Mouse (Mus musculus) heart, embryonic 15.5 days (tissue): ENCODE results near the gene Mars2. TPM values are rescaled to one million over a fixed set of nuclear protein-coding genes. Genes with fewer than 3 reads are reported as not detected.
A peak's percentile ranks its signal among the peaks of the same experiment; 100 is the strongest.

Experiments
- ATAC-seq: fragments of 200-750 bp; cut with Nextera tagmentation; replicated peaks from 2 replicates; pipeline ENCODE4 v1.8.0; 2017; ENCODE audit warnings: low read depth, moderate TSS enrichment; ENCODE audit not compliant: insufficient number of reproducible peaks, insufficient read depth, low FRiP score
- H3K27ac ChIP-seq: fragments of 300-500 bp; sonication (generic); 2 replicates; pipeline ENCODE4 v1.5.1; 2015; ENCODE audit warnings: mild to moderate bottlenecking, inconsistent platforms
- H3K27me3 ChIP-seq: fragments of 300-500 bp; sonication (generic); 2 replicates; pipeline ENCODE4 v1.6.1; 2015; ENCODE audit warnings: inconsistent platforms
- H3K36me3 ChIP-seq: fragments of 300-500 bp; sonication (generic); 2 replicates; pipeline ENCODE4 v1.6.1; 2015; ENCODE audit warnings: mild to moderate bottlenecking, inconsistent platforms
- H3K4me1 ChIP-seq: fragments of 300-500 bp; sonication (generic); replicated peaks from 2 replicates; pipeline ENCODE4 v1.6.1; 2015; ENCODE audit warnings: inconsistent platforms
- H3K4me2 ChIP-seq: fragments of 300-500 bp; sonication (generic); 2 replicates; pipeline ENCODE4 v1.6.1; 2015; ENCODE audit warnings: inconsistent platforms, mild to moderate bottlenecking, moderate library complexity
- H3K4me3 ChIP-seq: fragments of 300-500 bp; sonication (generic); 2 replicates; pipeline ENCODE4 v1.5.1; 2015; ENCODE audit warnings: mild to moderate bottlenecking, inconsistent platforms
- H3K9ac ChIP-seq: fragments of 300-500 bp; sonication (generic); 2 replicates; pipeline ENCODE4 v1.6.1; 2015; ENCODE audit warnings: mild to moderate bottlenecking, inconsistent platforms
- H3K9me3 ChIP-seq: fragments of 300-500 bp; sonication (generic); replicated peaks from 2 replicates; pipeline ENCODE4 v1.6.1; 2016; ENCODE audit warnings: inconsistent platforms
- WGBS: fragments of 180-500 bp; shearing (Covaris S2); methylation state at CpG from one replicate; pipeline ENCODE4 v1.1.7; 2015; ENCODE audit warnings: mixed read lengths; 5-methylcytosine and 5-hydroxymethylcytosine counted together
- polyA plus RNA-seq: library from polyadenylated mRNA; unstranded; fragments of >200 nt; fragmentation: Nextera tagmentation; extraction: Ambion mirVana; gene quantifications from 2 replicates; pipeline ENCODE4 v1.2.1, GENCODE M21; 2015

Gene Mars2
- polyA plus RNA-seq, 1 experiment from 2014 or later = 3.3 TPM

DNA sequence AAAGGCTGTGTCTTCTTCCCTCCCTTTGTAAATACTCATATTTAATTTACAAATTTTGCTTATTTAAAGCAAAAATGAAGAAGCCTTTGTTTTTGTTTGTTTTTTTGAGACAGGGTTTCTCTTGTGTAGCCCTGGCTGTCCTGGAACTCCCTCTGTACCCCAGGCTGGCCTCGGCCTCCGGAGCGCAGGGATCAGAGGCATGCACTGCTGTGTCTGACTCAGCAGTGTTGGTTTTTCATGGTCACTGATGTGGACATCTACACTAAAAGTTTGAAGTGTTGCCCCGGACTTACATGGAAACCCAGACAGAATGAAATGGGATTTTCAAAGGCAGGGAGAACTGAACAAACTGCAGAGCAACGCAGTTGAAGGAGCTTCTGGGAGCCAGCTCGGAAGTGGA lies 29.4 kb upstream of the Mars2 start:
- Histone ChIP-seq H3K27ac (no peak overlapping the region), H3K9me3 (no peaks in the 10 kb centered on the region), H3K36me3 (no peaks in the 10 kb centered on the region), H3K4me1 (peaks cover 27% of the 10 kb centered on the region), H3K9ac (no peak overlapping the region), H3K4me3 (no peak overlapping the region), H3K27me3 (no peaks in the 10 kb centered on the region), H3K4me2 (no peak overlapping the region)
- ATAC-seq = no peak
- WGBS = 92% methylated on average over 6 of the region's 6 CpGs

- Histone ChIP-seq H3K4me1 (peaks cover 27% of the 10 kb centered on the region), H3K9ac (no peak overlapping the region), H3K36me3 (no peaks in the 10 kb centered on the region), H3K27ac (peak overlapping the region; percentile 83), H3K4me3 (no peak overlapping the region), H3K9me3 (no peaks in the 10 kb centered on the region), H3K27me3 (no peaks in the 10 kb centered on the region), H3K4me2 (0 out of 2 replicates have a peak overlapping the region, but pooled peaks have one; percentile 3)
- 41% methylated on average over 5 of the region's 5 CpGs for WGBS
- ATAC-seq = 0 out of 2 replicates have a peak, but pooled peaks have one; percentile 48
Measured at GRCm38 (mm10) chr1:55208500-55209140, 28.4 kb upstream of the Mars2 start.

- H3K27me3 ChIP-seq = no peaks in the 10 kb centered on the region
- peak overlapping the region; percentile 45 for H3K4me2 ChIP-seq
- H3K9ac ChIP-seq = no peak overlapping the region
- H3K9me3 ChIP-seq = no peaks in the 10 kb centered on the region
- WGBS = 46% methylated on average over 12 of the region's 12 CpGs
- H3K4me1 ChIP-seq = peaks cover 27% of the 10 kb centered on the region
- peak overlapping the region; percentile 15; the same call in 1 of the 2 replicates for H3K27ac ChIP-seq
- H3K4me3 ChIP-seq = no peak overlapping the region
- no peak for ATAC-seq
- no peaks in the 10 kb centered on the region for H3K36me3 ChIP-seq
Measured at GRCm38 (mm10) chr1:55210202-55210965, 26.6 kb upstream of the Mars2 start.

DNA sequence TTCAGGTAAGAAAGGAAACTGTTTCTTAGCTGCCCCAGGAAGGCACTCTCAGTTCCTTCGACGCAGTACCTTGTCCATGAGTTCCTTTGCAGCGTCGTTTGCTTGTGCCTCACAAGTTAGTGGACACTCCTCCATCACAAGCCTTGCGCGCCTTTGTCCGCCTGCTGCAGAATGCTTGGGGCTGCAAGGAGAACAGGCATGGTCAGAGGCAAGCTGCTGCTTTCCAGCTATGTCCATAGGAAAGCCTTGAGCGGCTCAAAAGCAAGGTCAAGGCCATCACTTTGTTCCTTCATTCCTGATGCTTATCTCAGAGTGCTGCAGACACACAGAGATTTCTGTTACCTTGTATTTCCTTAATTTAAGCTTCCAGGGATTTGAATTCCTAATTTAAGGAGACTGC lies 25.9 kb upstream of the Mars2 start:
- ATAC-seq = no peak
- peaks cover 29% of the 10 kb centered on the region for H3K4me1 ChIP-seq
- H3K9me3 ChIP-seq = no peaks in the 10 kb centered on the region
- H3K4me3 ChIP-seq = no peak overlapping the region
- no peak overlapping the region for H3K9ac ChIP-seq
- no peak overlapping the region for H3K4me2 ChIP-seq
- no peaks in the 10 kb centered on the region for H3K27me3 ChIP-seq
- H3K36me3 ChIP-seq = no peaks in the 10 kb centered on the region
- H3K27ac ChIP-seq = no peak overlapping the region
- WGBS = 83% methylated on average over 8 of the region's 8 CpGs

- no peak overlapping the region for H3K27ac ChIP-seq
- no peaks in the 10 kb centered on the region for H3K27me3 ChIP-seq
- WGBS = 81% methylated on average over 4 of the region's 4 CpGs
- no peak overlapping the region for H3K4me3 ChIP-seq
- peaks cover 34% of the 10 kb centered on the region for H3K4me1 ChIP-seq
- no peaks in the 10 kb centered on the region for H3K36me3 ChIP-seq
- H3K4me2 ChIP-seq = no peak overlapping the region
- no peak for ATAC-seq
- no peaks in the 10 kb centered on the region for H3K9me3 ChIP-seq
- H3K9ac ChIP-seq = no peak overlapping the region
Measured at GRCm38 (mm10) chr1:55212771-55213170, 24.2 kb upstream of the Mars2 start.

DNA sequence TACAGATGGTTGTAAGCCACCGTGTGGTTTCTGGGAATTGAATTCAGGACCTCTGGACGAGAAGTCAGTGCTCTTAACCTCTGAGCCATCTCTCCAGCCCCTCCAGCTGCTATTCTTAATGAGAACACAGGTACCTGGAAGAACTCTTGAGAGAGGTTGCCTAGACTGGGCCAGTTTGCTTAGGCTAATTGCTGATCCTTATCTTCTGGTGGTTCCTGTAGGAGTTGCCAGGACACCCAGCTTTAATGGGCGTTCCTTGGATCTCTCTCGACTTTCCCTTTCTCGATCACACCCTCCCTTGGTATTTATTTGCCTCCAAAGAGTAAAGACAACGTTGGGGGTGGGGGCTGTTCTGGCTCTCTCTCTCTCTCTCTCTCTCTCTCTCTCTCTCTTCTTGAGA lies 23.5 kb upstream of the Mars2 start:
- Histone ChIP-seq H3K27ac (no peak overlapping the region), H3K9me3 (no peaks in the 10 kb centered on the region), H3K4me2 (no peak overlapping the region), H3K27me3 (no peaks in the 10 kb centered on the region), H3K9ac (no peak overlapping the region), H3K4me1 (peaks cover 29% of the 10 kb centered on the region), H3K36me3 (no peaks in the 10 kb centered on the region), H3K4me3 (no peak overlapping the region)
- 56% methylated on average over 6 of the region's 6 CpGs for WGBS
- no peak for ATAC-seq

- Histone ChIP-seq H3K4me2 (no peak overlapping the region), H3K9me3 (no peaks in the 10 kb centered on the region), H3K36me3 (no peaks in the 10 kb centered on the region), H3K27me3 (no peaks in the 10 kb centered on the region), H3K4me1 (peaks cover 24% of the 10 kb centered on the region), H3K4me3 (no peak overlapping the region), H3K9ac (no peak overlapping the region), H3K27ac (no peak overlapping the region)
- no peak for ATAC-seq
- 84% methylated on average over 6 of the region's 6 CpGs for WGBS
Measured at GRCm38 (mm10) chr1:55213936-55214335, 23.0 kb upstream of the Mars2 start.

DNA sequence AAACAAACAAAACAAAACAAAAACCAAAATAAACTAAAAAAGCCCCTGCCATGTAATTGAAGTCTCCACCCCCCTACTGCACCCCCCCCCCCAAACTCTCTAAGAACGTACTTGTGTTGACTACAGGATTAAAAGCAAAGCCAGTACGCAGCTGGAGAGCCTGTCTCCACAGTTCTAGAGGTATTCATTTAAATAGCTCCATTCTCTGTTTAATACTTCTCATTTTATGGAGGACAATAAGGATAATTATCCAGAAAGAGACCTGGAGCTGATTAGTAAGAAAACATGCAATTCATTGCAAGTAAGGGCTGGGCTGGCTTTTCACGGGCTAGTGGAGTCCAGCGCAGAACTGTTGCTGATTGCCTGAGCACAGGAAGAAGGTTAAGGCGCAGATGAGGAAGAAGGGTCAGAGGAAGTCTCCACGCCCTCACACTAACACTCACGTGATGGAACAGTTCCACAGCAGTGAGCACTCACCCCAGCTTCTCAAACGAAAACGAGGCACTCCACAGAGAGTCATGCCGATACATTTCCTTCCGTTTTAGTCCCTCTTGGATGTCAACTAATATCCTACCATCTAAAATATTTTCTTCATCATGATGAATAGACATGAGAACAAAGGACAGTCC lies 21.7 kb upstream of the Mars2 start:
- H3K9ac ChIP-seq = no peak overlapping the region
- no peak for ATAC-seq
- no peak overlapping the region; the same call in 1 of the 2 replicates for H3K27ac ChIP-seq
- H3K4me1 ChIP-seq = peaks cover 17% of the 10 kb centered on the region
- H3K36me3 ChIP-seq = no peaks in the 10 kb centered on the region
- 70% methylated on average over 11 of the region's 11 CpGs for WGBS
- H3K27me3 ChIP-seq = no peaks in the 10 kb centered on the region
- H3K4me3 ChIP-seq = no peak overlapping the region
- H3K9me3 ChIP-seq = no peaks in the 10 kb centered on the region
- no peak overlapping the region for H3K4me2 ChIP-seq

- peaks cover 28% of the 10 kb centered on the region for H3K4me1 ChIP-seq
- ATAC-seq = no peak
- no peak overlapping the region for H3K9ac ChIP-seq
- H3K36me3 ChIP-seq = no peaks in the 10 kb centered on the region
- H3K4me2 ChIP-seq = no peak overlapping the region
- H3K4me3 ChIP-seq = no peak overlapping the region
- no peaks in the 10 kb centered on the region for H3K27me3 ChIP-seq
- no peaks in the 10 kb centered on the region for H3K9me3 ChIP-seq
- 26% methylated on average over 2 of the region's 2 CpGs for WGBS
- H3K27ac ChIP-seq = peak overlapping the region; percentile 3; the same call in 1 of the 2 replicates
Measured at GRCm38 (mm10) chr1:55217191-55217590, 19.8 kb upstream of the Mars2 start.

DNA sequence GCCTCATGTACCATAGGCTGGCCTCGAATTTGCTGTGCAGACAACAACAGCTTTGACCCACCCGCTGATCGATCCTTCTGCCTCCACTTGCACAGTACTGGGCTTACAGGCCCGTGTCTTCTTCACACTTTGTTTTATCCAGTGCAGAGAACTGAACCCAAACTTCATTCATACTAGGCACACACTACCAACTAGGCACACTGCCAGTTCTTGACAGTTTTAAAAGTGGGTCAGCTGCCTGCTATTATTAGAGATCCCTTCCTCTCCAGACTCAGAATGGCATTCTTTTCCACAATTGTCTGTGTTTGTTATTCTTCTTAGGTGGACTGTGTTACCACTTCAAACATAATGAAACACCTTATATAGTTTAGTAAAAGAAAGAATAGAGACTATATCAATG lies 15.6 kb upstream of the Mars2 start:
- H3K27ac ChIP-seq = peak overlapping the region; percentile 69
- peak; percentile 60 for ATAC-seq
- 45% methylated on average over 4 of the region's 4 CpGs for WGBS
- no peak overlapping the region for H3K9ac ChIP-seq
- H3K36me3 ChIP-seq = no peaks in the 10 kb centered on the region
- peaks cover 38% of the 10 kb centered on the region for H3K4me1 ChIP-seq
- H3K4me2 ChIP-seq = peak overlapping the region; percentile 34
- no peak overlapping the region for H3K4me3 ChIP-seq
- no peaks in the 10 kb centered on the region for H3K27me3 ChIP-seq
- H3K9me3 ChIP-seq = no peaks in the 10 kb centered on the region

- Histone ChIP-seq H3K27me3 (no peaks in the 10 kb centered on the region), H3K27ac (no peak overlapping the region), H3K4me2 (no peak overlapping the region), H3K36me3 (no peaks in the 10 kb centered on the region), H3K4me3 (no peak overlapping the region), H3K4me1 (peaks cover 31% of the 10 kb centered on the region), H3K9me3 (no peaks in the 10 kb centered on the region), H3K9ac (no peak overlapping the region)
- 89% methylated on average over 7 of the region's 7 CpGs for WGBS
- no peak for ATAC-seq
Measured at GRCm38 (mm10) chr1:55223026-55223425, 14.0 kb upstream of the Mars2 start.
